Mouse (Mus musculus) kidney, adult 2 months (tissue): ENCODE measurements at regions not wholly inside any gene's neighbourhood (a gene's known extent, or its start where the extent isn't known, plus 50 kb on each side); places are given as distances from the start of the nearest gene placed in this dataset.

Source experiments
- DNase-seq: peaks from one replicate; pipeline ENCODE4 v3.0.0; 2021
- H3K27ac ChIP-seq: fragments of 200-500 bp; 2 replicates; pipeline ENCODE4 v1.5.1; 2012; ENCODE audit warnings: low read depth, low read length, control low read depth, inconsistent platforms; ENCODE audit not compliant: insufficient read depth
- H3K27me3 ChIP-seq: fragments of 200-500 bp; replicated peaks from 2 replicates; pipeline ENCODE4 v1.6.1; 2012; ENCODE audit warnings: mild to moderate bottlenecking, moderate library complexity, low read length, inconsistent platforms; ENCODE audit not compliant: control insufficient read depth, insufficient read depth
- H3K36me3 ChIP-seq: fragments of 200-500 bp; 2 replicates; pipeline ENCODE4 v1.6.1; 2012; ENCODE audit warnings: mild to moderate bottlenecking, moderate library complexity, low read length, inconsistent platforms; ENCODE audit not compliant: control insufficient read depth, insufficient read depth
- H3K4me1 ChIP-seq: fragments of 200-500 bp; 2 replicates; pipeline ENCODE4 v1.6.1; 2011; ENCODE audit warnings: low read length; ENCODE audit not compliant: control insufficient read depth, insufficient read depth
- H3K4me3 ChIP-seq: fragments of 200-500 bp; 2 replicates; pipeline ENCODE4 v1.5.1; 2011; ENCODE audit warnings: mild to moderate bottlenecking, low read depth, low read length, control low read depth; ENCODE audit not compliant: insufficient read depth
- CTCF ChIP-seq: fragments of 200-500 bp; conservative IDR thresholded peaks from 2 replicates; pipeline ENCODE4 v1.5.1; 2011; ENCODE audit warnings: low read depth, mild to moderate bottlenecking, control low read depth, low read length, moderate library complexity, mixed read lengths; ENCODE audit not compliant: insufficient read depth, insufficient read length
- POLR2A ChIP-seq: fragments of 200-500 bp; IDR thresholded peaks from one replicate; pipeline ENCODE4 v1.6.1; 2011; ENCODE audit warnings: low read depth, low read length, control low read depth
- WGBS: fragments of 180-500 bp; shearing (Covaris S2); methylation state at CpG from one replicate; pipeline ENCODE4 v1.1.7; 2018; 5-methylcytosine and 5-hydroxymethylcytosine counted together

- no peaks in the 10 kb centered on the region for H3K36me3 ChIP-seq
- 91% methylated on average over 10 of the region's 10 CpGs for WGBS
- no peaks in the 10 kb centered on the region; the same call in 1 of the 2 replicates for H3K27me3 ChIP-seq
- H3K4me3 ChIP-seq: no peak overlapping the region
- TF ChIP-seq CTCF: no peak
- no peak for TF ChIP-seq POLR2A
- H3K4me1 ChIP-seq: no peaks in the 10 kb centered on the region
- no peak overlapping the region for H3K27ac ChIP-seq
- no peak for DNase-seq
Measured at GRCm38 (mm10) chr12:26789336-26789846, 320.4 kb downstream of the Cmpk2 start.

- H3K27ac ChIP-seq: no peak overlapping the region
- no peaks in the 10 kb centered on the region for H3K27me3 ChIP-seq
- no peaks in the 10 kb centered on the region for H3K4me1 ChIP-seq
- H3K4me3 ChIP-seq: no peak overlapping the region
- 64% methylated on average over 2 of the region's 2 CpGs for WGBS
- no peak for DNase-seq
- TF ChIP-seq CTCF: no peak
- TF ChIP-seq POLR2A: no peak
- no peaks in the 10 kb centered on the region for H3K36me3 ChIP-seq
Measured at GRCm38 (mm10) chr12:26785550-26785949, 316.5 kb downstream of the Cmpk2 start.

GRCm38 (mm10) chr12:26784426-26784825 is 315.4 kb downstream of the Cmpk2 start:
- no peak for DNase-seq
- no peak overlapping the region for H3K27ac ChIP-seq
- H3K4me1 ChIP-seq: no peaks in the 10 kb centered on the region
- no peak overlapping the region for H3K4me3 ChIP-seq
- no peaks in the 10 kb centered on the region for H3K27me3 ChIP-seq
- TF ChIP-seq CTCF (no peak), POLR2A (no peak)
- 94% methylated on average over 3 of the region's 3 CpGs for WGBS
- no peaks in the 10 kb centered on the region for H3K36me3 ChIP-seq

- Histone ChIP-seq H3K36me3 (no peaks in the 10 kb centered on the region), H3K4me1 (no peaks in the 10 kb centered on the region), H3K27ac (no peak overlapping the region), H3K27me3 (no peaks in the 10 kb centered on the region), H3K4me3 (no peak overlapping the region)
- TF ChIP-seq POLR2A (no peak), CTCF (no peak)
- 91% methylated on average over 3 of the region's 3 CpGs for WGBS
- no peak for DNase-seq
Measured at GRCm38 (mm10) chr12:26783800-26784199, 314.8 kb downstream of the Cmpk2 start.

- no peak for DNase-seq
- TF ChIP-seq POLR2A (no peak), CTCF (no peak)
- no peaks in the 10 kb centered on the region for H3K27me3 ChIP-seq
- H3K4me3 ChIP-seq: no peak overlapping the region
- WGBS: 81% methylated on average over 3 of the region's 3 CpGs
- no peaks in the 10 kb centered on the region for H3K36me3 ChIP-seq
- no peak overlapping the region for H3K27ac ChIP-seq
- no peaks in the 10 kb centered on the region for H3K4me1 ChIP-seq
Measured at GRCm38 (mm10) chr12:26781537-26781936, 312.5 kb downstream of the Cmpk2 start.

GRCm38 (mm10) chr12:26778796-26779195 is 309.8 kb downstream of the Cmpk2 start:
- Histone ChIP-seq H3K4me1 (no peaks in the 10 kb centered on the region), H3K27ac (no peak overlapping the region), H3K27me3 (no peaks in the 10 kb centered on the region), H3K4me3 (no peak overlapping the region), H3K36me3 (no peaks in the 10 kb centered on the region)
- no peak for TF ChIP-seq CTCF
- TF ChIP-seq POLR2A: no peak
- no peak for DNase-seq
- 59% methylated on average over 3 of the region's 3 CpGs for WGBS

DNA sequence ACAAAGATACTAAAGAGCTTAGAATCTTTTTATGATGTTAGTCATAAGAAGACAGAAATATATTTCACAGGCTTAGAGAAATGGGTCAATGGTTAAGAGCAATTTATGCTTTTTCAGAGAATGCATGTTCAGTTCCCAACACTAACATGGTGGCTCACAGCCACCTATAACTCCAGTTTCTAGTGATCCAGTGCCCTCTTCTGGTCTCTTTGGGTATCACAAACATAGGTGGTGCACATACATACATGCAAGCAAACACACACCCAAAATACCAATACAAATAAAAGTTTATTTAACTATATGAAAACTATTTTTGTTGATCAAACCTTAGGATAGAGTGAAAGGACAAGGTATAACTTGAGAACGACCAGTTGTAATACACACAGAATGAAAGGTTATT is 308.0 kb downstream of the Cmpk2 start:
- 96% methylated on average over 1 of the region's 1 CpGs for WGBS

DNA sequence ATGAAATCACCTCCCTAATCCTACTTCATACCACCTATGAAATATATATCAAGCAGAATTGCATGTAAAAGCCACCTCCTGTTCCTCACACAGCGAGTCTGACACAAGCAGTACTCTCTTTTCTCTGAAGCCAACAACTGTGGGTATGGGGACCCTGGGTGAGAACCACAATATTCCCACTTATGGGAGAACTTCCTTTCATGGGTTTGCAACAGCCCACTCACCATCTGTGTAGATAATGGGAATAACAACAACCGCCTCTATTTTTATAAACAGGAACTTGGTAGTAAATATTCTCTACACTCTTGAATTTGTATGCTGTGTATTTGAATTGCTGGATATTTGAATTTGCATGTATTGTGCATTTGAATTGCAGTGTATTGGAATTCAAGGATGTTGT is 305.0 kb downstream of the Cmpk2 start:
- H3K4me3 ChIP-seq: no peak overlapping the region
- H3K27me3 ChIP-seq: no peaks in the 10 kb centered on the region
- TF ChIP-seq CTCF (no peak), POLR2A (no peak)
- no peaks in the 10 kb centered on the region; the same call in 1 of the 2 replicates for H3K4me1 ChIP-seq
- no peak for DNase-seq
- no peaks in the 10 kb centered on the region for H3K36me3 ChIP-seq
- H3K27ac ChIP-seq: no peak overlapping the region
- 92% methylated on average over 2 of the region's 2 CpGs for WGBS

More for the DNA sequence above, 308.0 kb downstream of the Cmpk2 start:
- TF ChIP-seq CTCF (no peak), POLR2A (no peak)
- no peaks in the 10 kb centered on the region for H3K4me1 ChIP-seq
- H3K27ac ChIP-seq: no peak overlapping the region
- DNase-seq: no peak
- no peaks in the 10 kb centered on the region for H3K36me3 ChIP-seq
- H3K4me3 ChIP-seq: no peak overlapping the region
- H3K27me3 ChIP-seq: no peaks in the 10 kb centered on the region
